Mouse (Mus musculus) ovary, postnatal 36 days (tissue): ENCODE measurements around the gene BC048562.

Experiments used
- DNase-seq: peaks from one replicate; pipeline ENCODE4 v3.0.0; 2022; ENCODE audit warnings: low spot score, mixed read lengths

Gene BC048562

DNA sequence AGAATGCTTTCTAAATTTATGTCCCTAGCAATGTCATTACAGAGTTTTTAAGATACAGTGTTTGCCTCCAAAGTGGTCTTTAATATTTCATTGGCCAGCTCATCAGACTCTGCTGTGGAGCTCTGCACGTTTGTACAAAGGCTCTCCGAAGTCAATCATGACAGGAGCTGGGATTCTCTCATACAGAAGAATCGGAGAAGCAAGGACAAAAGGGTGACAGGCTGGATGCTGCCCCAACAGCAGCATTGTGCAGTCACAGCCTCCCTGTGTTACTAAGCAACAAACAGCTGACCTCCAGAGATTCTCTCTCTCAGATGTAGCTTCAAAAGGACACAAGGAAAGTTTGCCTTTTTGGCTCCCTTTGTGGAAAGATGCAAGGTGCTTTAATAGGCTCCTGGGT lies at the start of gene BC048562:
Gene BC048562 (plus strand): TSS at position 301 of the 400 bp plus-strand sequence.
- no peak for DNase-seq

DNA sequence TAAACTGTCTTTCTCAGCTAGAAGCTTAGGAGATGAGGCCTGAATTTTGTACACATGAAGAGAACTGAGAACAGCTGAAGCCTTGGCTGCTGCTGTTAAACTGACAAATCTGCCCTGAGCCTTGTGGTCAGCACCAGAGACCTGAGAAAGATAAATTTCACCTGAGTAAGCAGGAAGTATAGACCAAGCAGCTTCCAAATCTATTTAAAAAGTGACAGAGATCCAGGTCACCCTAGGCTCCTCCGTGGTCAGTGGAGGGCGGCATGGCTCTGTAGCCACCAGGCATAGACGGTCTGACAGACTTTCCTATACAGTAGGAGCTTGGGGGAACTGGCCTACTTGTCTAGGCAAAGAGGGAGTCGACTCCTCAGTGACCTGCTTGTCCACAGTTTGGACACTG lies 49.5 kb upstream of the BC048562 start:
- DNase-seq: no peak

DNA sequence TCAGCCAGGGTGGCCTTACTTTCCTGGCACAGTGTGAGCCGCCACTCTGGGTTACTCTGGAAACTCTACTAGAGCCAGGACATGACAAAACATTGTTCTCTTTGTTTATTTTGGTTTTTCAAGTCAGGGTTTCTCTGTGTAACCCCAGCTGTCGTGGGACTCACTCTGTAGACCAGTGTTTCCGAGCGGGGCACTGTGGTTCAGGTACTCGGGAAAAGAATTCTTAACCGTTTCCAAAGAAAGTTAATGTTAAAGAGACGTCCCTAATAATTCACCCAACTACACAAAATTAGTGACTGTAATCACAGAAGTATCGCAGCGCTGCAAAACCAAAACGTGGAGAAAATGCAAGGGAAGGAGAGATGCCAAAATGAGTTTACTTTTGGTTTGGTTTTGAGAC lies 47.7 kb upstream of the BC048562 start:
- no peak for DNase-seq

DNA sequence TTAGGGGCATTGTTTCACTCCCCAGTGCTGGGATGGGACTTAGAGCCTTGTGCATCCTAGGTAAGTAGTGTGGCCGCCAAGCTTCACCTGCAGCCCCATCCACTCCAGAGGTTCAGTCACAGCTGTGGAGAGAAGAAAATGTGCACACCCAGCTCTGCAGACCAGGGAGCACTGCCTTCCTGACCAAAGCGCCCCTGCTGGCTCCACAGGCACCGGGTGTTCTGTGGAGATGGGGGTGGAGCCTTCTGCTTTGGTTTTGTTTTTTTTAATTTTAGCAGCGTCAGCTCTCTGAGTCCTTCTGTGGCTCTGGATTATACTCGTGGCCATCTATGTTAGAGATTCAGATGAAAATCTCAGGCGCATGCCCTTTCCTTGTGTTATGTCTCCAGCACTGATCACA lies 47.1 kb upstream of the BC048562 start:
- no peak for DNase-seq

DNA sequence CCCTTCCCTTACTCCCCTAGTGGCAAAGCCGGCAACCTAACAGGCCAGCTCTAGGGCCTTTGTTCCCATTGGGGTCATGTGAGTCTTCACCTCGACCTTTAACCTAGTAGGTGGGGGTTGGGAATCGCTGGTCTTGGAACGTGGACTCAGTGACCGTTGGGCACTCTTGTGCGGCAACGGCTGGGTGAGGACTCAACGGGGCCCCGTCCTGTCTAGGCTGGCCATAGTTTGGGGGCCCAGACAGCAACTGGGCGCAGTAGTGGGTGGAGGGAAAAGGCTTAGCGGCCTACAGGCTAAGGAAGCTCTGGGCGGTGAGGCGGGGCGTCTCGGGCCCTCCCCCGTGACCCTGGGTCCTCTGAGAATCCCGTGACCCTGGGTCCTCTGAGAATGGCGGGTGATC lies 43.6 kb upstream of the BC048562 start, which contains the start of gene 1700102P08Rik:
Gene 1700102P08Rik (plus strand): TSS at position 130 of the 400 bp plus-strand sequence.
- no peak for DNase-seq

DNA sequence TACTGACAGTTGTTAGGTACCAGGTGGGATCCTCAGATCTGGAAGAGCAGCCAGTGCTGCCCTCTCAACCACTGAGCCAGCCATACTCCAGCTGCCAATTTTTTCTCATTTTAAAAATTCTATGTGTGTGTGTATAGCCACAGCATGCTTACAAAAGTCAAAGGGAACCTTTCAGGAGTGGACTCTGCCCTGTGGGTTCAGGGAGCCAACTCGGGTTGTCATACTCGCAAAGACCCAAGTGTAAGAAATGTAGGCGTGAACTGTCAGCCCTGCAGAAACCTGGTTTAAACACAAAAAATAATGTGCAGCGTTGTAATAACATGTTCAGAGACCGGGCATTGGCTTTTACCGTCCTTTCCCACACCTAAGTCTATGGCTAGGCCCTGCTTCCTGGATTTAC lies 42.1 kb upstream of the BC048562 start:
- no peak for DNase-seq

DNA sequence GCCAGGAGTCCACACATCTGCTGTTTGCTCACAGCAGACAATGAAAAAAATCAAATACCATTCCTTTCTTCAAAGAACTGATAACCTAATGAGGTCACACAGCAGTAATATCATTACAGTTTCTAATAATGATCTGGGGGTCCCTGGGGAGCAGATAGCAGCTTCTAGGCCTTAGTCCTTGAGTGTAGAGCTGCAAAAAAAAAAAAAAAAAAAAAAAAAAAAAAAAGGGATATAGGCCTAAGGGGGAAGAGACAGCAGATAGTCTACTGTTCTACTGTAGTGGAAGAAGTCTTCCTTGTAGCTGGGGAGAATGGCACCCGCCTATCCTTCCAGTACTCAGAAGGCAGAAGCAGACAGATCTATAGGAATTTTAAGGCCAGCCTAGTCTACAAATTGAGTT lies 40.9 kb upstream of the BC048562 start:
- no peak for DNase-seq

DNA sequence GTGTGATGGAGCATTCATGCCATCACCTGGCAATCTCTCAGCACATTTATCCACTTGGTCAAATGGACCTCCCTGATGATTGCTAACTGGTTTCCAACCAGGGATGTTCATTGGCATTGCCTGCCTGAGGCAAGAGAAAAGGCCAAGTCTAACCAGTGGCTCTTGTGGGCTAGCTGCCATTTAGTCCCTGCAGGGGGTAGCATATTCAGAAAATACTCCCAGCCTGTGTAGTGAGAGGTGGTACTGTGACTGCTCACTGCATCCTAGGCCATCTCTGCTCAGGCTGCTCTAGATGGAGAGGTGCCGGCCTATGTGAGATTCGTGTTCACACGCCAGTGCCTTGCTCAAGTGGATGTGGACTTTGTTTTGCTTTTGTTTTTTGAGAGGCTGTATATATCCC lies 38.0 kb upstream of the BC048562 start:
- no peak for DNase-seq

DNA sequence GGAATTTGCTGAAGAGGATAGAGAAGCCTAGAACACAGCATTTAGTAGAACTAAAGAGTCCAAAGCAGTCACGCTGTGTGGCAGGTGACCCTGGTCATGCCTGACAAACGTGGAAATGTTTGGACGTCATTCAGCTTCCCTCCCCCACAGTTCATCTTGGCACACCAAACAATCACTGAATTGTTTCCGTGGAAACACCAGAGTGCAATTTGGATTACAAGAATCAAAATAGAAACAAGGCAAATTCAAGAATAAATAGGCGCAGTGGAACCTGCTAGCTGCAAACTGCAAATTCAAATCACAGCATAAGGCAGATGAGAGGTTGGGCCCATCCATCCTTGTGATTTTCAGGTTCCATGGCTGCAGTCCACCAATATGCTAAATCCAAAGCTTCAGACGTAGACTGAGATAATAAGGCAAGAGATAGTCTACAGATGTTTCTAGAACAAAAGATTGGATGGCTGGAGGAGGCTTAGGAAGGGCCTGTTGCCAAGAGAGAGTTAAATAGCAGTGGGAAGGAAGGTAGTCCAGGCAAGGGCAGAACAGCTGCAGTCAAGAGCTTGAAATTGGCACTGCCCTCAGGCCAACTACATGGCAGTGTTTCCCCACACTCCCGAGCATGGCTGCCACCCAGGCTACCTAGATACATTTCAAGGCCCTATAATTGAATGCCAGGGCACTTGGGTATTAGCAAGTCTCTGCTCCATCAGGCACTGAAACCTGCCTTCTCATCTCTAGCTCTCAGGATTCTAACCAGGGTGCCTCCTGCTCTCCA lies 34.9 kb upstream of the BC048562 start:
- peak; percentile 27 for DNase-seq

DNA sequence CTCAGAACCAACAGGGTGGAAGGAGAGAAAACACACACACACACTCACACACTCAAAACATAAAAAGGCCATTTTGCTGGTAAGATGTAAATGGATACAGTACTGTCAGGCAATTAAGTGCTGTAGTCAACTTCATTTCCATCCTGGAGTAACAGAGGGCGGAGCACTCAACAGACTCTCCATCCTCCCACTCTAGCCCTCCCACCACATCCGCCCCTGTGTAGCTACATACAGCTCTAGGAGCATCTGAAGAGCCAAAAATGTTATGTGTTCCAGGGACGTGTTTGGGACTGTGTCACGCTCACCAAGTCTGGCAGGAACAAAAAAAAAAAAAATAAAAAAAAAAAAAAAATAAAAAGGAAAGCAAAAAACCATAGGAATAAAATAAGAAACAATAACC lies 33.2 kb upstream of the BC048562 start:
- DNase-seq: no peak

DNA sequence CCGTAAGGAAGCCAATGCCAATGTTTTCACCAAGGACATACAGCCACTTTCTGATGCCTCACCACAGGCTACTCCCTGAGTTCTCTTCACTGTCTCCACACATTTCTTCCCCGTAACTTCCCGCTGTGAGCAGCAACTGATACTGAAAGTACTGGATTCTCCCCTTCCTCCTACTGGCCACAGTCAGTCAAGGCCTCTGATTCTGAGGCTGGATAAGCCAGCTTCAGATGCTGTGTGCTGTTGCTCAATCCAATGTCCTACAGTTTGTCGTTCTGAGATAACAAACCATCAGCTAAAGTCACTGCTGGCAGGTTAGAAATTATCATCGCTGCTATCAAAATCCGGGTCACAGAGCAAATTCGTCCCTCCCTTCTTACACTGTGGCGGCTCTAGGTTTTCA lies 31.8 kb upstream of the BC048562 start:
- DNase-seq: no peak

DNA sequence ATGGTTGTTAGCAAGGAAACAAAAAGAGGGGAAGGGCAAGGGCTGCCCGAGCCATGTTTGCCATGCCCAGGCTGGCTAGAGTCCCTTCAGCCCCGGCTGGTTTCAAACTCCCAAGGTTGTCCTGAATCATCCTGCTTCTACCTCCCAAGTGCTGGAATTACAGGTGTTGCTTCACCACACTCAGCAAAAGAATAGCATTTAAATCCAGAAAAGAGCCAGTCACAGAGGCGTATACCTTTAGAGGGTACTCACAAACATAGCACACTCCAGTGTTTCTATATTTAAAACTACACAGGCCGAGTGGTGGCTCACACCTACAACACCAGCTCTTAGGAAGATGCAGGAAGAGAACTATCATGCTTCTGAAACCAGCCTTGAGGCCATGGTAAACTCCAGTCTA lies 26.7 kb upstream of the BC048562 start:
- DNase-seq: no peak

DNA sequence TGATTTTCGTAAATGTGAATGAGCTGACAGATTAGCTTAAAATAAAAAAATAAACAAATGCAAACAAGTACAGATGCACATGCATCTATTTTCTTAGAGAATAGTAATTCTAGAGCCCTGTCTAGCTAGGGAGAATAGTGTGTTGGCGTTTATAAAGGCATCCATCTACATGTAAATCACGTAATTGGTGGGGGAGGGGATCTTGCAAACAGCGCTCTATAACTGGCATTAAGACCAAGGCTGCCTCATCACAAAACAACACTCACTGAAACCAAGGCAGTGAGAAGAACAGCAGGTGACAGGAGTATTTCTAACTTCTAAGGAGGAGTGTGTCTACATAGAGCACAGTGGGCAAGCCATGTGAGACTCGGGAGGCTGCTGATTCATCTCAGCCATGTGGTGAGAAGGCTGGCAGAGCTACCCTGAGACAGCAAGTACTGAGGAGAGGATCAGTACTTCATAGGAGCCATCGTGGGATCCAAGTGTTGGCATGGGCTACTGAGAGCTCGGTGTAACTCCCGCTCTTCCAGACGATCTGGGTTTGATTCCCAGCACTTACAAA lies 24.8 kb upstream of the BC048562 start:
- DNase-seq: no peak

DNA sequence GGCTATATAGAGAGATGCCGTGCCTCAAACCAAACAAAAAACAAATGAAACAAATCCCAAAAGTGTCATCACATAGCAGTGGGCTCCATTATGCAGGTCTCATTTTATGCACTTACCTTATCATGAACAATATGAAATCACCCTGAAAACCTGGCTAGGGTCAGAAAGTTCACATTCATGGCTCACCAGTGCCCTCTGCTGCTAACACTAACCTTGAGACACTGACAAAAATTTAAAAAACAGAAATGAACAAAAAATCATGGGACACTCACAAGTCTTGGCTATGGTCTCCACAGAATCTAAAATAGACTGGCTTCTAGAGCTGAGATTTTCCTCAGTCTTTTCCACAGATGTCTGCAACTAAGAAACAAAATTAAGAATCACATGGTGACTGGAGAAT lies 24.1 kb upstream of the BC048562 start:
- DNase-seq: no peak

DNA sequence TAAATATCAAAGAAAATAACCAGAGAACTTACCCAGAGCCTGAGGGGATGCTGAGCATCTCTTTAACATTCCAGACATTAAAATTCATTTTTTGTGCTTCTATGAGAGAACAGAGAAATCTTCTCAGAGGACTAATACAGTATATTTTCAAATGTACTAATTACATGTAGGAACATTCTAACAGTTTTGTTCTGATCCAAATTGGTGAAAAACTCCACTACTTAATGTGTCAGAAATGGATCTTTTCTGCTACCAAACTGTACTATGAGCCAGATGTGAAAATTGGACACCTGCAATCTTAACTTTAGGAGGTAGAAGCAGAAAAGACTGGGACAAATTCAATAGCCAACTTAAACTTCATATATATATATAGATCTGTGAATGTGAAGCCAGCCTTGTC lies 7.9 kb upstream of the BC048562 start, which contains the start of gene Ccdc36:
Gene Ccdc36 (minus strand): TSS at position 101 of the 400 bp plus-strand sequence.
- DNase-seq: no peak

DNA sequence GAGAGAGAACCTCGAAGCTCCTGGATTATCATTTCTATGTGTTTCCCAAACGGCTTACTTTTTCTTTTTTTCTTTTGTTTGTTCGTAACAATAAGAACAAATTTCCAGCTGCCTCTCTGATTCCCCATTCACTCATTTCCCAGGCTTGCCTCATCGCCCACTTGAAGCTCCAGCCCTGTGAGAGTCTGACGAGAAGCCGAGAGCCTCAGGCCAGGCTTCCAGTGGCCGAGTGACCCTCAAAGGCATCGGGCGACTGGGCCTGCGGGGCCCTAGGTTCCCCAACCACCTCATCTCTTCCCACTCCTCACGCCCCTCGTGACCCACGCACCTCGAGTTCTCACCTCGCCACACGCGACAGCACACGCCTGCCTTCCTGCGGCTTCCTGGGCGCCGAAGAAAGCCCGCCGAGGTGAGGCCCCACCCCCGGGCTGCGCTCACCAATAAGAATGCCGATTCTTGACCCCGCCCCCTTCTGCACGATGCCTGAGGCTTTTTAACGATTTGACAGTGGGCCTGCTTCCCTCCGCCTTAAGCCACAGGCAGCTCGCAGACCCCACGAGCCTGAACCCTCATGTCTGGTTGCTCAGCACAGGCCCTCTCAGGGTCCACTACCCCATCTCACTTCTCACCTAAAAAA lies 4.7 kb upstream of the BC048562 start:
- DNase-seq: no peak

DNA sequence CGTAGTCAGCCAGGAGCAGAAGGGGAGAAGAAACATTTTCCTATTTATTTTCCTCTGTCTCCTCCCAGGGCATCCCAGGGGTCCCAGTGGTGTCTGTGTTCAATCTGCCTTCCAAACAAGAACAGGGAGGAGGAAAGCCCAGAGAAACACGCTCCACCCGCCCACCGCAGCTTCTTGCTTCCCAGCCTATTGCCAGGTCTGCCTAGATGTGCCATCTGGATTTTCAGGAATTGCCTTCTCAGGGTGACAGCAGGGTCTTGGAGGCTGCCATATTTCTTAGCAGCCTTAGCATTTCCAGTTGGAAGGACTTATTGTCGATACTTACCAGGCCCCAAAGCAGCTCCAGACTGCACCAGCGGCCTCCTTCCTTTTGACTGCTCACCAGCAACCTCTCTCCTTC lies 2.9 kb downstream of the BC048562 start:
- no peak for DNase-seq

DNA sequence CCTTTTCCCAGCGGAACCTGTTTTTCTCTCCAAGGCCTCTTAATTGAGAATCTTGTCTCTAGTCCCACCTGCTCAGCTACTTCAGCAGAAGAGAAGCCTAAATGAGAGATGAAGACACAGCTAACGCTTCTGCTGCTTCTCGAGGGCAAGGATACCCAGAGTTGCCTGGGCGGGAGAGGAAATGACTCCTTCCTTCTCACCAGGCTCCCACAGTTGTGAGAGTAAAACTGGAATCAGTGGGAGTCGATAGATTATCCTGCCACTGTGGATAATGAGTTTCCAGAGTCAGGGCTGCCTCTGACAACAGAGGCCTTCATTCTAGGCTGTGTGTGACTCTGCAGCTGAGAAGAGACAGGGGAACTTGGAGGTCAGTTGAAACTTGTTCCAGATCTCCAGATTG lies 4.2 kb downstream of the BC048562 start:
- DNase-seq: no peak

DNA sequence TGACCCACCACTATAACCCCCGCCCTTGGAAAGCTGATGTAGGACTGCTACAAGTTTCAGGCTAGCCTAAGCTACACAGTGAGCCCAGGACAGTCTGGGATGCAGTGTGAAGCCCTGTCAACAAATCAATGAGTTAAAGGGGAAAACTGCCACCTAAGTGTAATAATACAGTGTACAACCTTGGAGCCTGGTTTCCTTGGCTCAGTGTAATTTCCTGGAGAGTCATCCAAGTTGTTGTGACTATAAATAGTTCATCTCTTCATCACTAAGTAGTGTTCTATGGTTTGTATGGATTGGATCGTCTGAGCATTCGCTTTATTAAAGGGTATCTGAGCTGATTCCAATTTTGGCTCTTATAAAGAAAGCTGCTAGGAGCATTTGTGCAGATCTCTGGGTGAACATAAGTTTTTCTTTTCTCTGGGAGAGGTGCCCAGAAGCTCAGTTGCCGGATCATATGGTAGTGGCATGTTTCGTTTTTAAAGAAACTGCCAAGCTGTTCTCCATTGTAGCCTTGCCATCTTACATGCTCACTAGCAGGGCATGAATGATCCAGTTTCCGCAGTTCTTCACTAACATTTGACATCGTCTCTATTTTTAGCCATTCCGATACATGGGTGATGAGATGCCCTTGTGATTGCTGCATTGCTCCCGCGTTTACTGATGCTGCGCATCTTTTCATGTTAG lies 5.1 kb downstream of the BC048562 start:
- no peak for DNase-seq

DNA sequence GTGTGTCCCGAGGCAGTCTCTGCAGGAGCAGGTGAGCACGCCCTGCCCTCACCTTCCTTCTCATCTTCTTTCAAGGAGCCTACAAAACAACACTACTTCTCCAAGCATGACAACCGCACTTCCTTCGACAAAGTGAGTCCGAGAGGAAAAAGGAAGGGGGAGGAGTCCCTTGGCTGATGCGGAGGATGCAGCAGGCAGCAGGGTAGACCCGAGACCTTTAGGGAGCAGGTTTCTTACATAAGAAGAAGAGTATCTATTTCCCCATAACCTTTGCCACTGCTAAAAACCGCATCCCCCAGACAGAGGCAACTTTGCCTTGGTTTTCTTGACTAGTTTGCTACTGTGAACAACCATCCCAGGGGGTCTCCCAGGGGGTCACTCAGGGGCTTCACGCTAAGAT lies 8.8 kb downstream of the BC048562 start:
- no peak for DNase-seq

DNA sequence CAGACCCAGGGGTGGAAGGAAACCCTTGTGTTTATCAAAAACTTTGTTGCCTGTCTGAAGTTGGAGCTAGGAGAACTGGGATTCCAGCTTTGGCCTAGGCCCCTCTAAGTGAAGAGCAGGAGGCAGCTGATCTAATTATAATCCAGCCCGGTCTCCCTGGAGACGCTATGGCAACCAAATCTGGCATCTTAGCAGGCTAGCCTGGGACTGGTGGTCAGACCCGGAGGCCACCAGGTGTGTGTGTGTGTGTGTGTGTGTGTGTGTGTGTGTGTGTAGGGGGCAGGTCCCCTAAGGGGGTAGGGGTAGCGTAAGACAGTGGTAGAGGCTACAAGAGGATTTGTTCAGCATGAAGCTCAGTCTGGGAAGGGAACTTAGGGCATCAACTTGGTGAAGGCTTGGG lies 13.6 kb downstream of the BC048562 start:
- no peak for DNase-seq

DNA sequence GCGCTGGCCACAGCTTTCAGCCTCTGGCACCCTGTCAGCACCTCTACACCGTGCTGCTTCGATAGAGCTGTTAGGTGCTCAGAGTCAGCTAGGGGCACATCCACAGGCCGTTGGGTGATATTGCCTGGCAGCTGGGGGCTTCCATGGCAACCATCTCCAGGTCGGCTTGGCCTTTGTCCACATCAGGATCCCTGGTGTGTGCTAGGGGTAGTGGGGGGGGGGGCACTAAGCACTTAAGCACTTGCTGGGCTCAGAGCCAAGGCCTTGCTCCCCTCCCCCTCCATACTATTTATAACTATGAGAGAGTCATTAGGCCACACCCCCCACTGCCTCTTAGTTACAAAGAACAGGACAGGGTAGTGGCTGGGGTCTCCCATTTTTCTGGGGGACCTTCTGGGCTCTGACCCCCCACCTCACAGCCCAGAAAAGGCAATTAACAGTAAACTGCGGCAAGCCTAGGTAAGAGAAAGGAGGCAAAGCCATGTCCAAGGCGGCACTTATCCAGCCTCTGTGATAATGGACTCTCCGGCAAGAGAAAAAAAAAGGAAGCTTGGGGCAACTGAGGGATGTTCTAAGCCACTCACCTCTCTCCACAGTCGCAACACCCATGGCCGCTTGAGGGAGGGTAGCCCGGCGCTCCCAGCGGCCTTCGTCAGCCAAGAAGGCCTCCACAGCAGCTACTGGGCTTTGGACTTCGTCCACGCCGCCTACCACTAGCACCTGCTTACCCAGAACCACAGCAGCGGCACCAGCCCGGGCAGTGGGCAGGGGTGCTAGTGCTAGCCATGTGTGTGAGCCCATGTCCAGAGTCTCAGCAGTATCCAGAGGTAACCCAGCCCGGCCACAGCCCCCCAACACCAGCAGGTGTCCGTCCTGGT lies 14.2 kb downstream of the BC048562 start:
- no peak for DNase-seq
